Mouse (Mus musculus) stomach, embryonic 15.5 days (tissue): ENCODE measurements at regions not wholly inside any gene's neighbourhood (a gene's known extent, or its start where the extent isn't known, plus 50 kb on each side); places are given as distances from the start of the nearest gene placed in this dataset.
"Not testable (repeated sequence)": the region's sequence is repeated elsewhere in the genome, so short reads cannot be mapped to it uniquely, and the experiment has no call there.

Experiments
- ATAC-seq: fragments of 200-750 bp; cut with Nextera tagmentation; 2 replicates; pipeline ENCODE4 v1.8.0; 2017; ENCODE audit warnings: low read depth, moderate number of reproducible peaks, moderate TSS enrichment; ENCODE audit not compliant: insufficient read depth, low FRiP score
- H3K27ac ChIP-seq: fragments of 300-500 bp; sonication (generic); 2 replicates; pipeline ENCODE4 v1.5.1; 2015; ENCODE audit warnings: mild to moderate bottlenecking, inconsistent platforms
- H3K27me3 ChIP-seq: fragments of 300-500 bp; sonication (generic); replicated peaks from 2 replicates; pipeline ENCODE4 v1.6.1; 2015; ENCODE audit warnings: inconsistent platforms
- H3K36me3 ChIP-seq: fragments of 300-500 bp; sonication (generic); 2 replicates; pipeline ENCODE4 v1.6.1; 2015; ENCODE audit warnings: inconsistent platforms
- H3K4me1 ChIP-seq: fragments of 300-500 bp; sonication (generic); 2 replicates; pipeline ENCODE4 v1.6.1; 2015; ENCODE audit warnings: inconsistent platforms
- H3K4me2 ChIP-seq: fragments of 300-500 bp; sonication (generic); 2 replicates; pipeline ENCODE4 v1.6.1; 2015; ENCODE audit warnings: mild to moderate bottlenecking, inconsistent platforms
- H3K4me3 ChIP-seq: fragments of 300-500 bp; sonication (generic); replicated peaks from 2 replicates; pipeline ENCODE4 v1.5.1; 2015; ENCODE audit warnings: inconsistent platforms
- H3K9ac ChIP-seq: fragments of 300-500 bp; sonication (generic); 2 replicates; pipeline ENCODE4 v1.6.1; 2015; ENCODE audit warnings: inconsistent platforms
- H3K9me3 ChIP-seq: fragments of 300-500 bp; sonication (generic); 2 replicates; pipeline ENCODE4 v1.6.1; 2016; ENCODE audit warnings: inconsistent platforms
- WGBS: fragments of 180-500 bp; shearing (Covaris S2); methylation state at CpG from one replicate; pipeline ENCODE4 v1.1.7; 2015; 5-methylcytosine and 5-hydroxymethylcytosine counted together

DNA sequence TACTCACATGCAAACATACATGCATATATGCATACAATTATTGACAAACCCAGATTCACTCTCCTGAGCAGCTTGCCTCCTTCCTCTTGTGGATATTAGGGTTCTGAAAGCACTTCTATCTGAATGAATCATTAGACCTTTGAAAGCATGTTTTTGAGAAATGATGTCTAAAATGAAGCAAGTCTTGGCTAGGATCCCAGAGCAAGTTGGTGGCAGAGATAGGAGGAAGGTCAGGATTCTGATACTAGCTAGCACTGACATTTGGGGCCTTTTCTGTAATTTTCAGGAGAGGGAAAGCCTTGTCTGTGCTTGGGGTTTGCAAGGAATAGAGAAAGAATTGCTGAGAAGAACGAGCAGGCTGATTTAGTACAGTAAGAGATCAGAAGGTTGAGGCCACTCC lies 114.3 kb downstream of the Sst start:
- no peaks in the 10 kb centered on the region for H3K36me3 ChIP-seq
- no peak for ATAC-seq
- H3K4me2 ChIP-seq = no peak overlapping the region
- H3K4me1 ChIP-seq = no peaks in the 10 kb centered on the region
- no peak overlapping the region for H3K27ac ChIP-seq
- H3K4me3 ChIP-seq = no peak overlapping the region
- no peaks in the 10 kb centered on the region for H3K27me3 ChIP-seq
- H3K9me3 ChIP-seq = no peaks in the 10 kb centered on the region
- 16% methylated on average over 1 of the region's 1 CpGs for WGBS
- no peak overlapping the region for H3K9ac ChIP-seq

DNA sequence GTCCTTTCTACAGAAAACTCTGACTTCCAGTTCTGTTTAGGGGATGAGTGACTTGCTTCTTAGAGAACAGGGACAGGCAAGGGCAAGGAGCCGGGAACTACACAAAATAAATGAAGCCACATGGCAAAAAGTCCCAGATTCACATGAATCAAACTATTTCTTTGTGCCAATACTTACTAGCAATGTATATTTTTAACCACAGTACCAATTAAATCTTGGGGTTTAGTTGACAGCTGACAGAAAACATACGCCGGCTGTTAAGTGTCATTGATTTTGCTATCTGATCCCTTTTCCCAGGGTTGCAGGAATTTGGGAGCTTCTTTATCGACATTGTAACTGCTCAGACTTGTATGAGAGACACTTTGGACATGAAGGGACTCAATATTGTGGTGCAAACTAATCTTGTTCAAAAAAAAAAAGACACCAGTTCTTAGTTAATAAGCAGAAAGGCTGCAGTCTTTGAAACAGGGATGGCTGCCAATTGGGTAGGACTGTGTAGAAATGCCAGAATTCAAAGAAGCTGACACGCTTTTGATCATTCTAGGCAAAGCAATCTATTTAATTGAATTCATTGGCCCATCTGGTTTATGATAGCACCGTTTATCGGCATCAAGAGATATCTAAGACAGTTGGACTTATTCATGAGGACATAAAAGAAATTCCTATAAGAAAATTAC lies 132.5 kb downstream of the Sst start:
- no peaks in the 10 kb centered on the region for H3K9me3 ChIP-seq
- no peaks in the 10 kb centered on the region for H3K27me3 ChIP-seq
- no peak overlapping the region for H3K27ac ChIP-seq
- H3K36me3 ChIP-seq = no peaks in the 10 kb centered on the region
- no peak overlapping the region for H3K9ac ChIP-seq
- ATAC-seq = no peak
- H3K4me1 ChIP-seq = no peaks in the 10 kb centered on the region
- H3K4me3 ChIP-seq = no peak overlapping the region
- H3K4me2 ChIP-seq = no peak overlapping the region
- 66% methylated on average over 7 of the region's 7 CpGs for WGBS

DNA sequence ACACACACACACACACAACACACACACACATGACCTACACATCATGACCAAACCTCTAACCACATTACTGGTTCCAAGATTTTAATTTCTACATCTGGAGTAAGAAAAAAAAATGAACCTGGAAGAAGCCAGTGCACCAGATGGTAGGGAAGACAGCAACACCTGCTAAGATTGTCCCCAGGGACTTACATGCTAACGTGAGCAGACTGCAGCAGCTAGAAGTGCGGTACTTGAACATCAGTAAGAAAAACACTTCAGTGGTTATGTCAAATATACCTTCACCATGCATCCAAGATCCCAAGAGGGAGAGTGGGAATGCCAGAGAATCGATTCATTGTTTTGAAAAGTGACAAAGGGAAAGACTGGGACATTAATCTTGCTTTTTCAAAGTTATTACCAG lies 153.7 kb downstream of the Sst start:
- ATAC-seq = no peak
- Histone ChIP-seq H3K4me2 (no peak overlapping the region), H3K4me1 (no peaks in the 10 kb centered on the region), H3K27ac (no peak overlapping the region), H3K9me3 (no peaks in the 10 kb centered on the region), H3K9ac (no peak overlapping the region), H3K36me3 (no peaks in the 10 kb centered on the region), H3K27me3 (no peaks in the 10 kb centered on the region), H3K4me3 (no peak overlapping the region)
- WGBS = 38% methylated on average over 3 of the region's 3 CpGs

DNA sequence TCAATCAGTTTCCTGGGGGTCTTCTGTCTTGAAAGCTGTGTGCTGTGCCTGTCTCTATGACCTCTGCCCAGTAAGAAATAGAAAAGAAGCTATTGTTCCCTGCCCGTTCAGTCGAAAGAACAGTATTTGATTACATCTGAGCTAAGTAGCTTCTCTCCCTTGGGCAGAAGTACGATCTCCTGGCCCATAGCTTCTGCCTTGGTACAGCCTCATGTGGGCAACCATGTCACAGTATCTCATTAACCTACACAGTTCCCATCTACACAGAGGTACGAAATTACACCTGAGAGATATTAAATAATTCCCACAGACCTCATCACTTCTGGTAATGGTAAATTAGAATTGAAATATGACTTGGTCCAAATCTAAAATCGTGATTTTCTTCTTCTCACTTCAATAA lies 155.0 kb downstream of the Sst start:
- H3K9me3 ChIP-seq = no peaks in the 10 kb centered on the region
- no peaks in the 10 kb centered on the region for H3K36me3 ChIP-seq
- H3K4me2 ChIP-seq = no peak overlapping the region
- no peak for ATAC-seq
- H3K27ac ChIP-seq = no peak overlapping the region
- no peaks in the 10 kb centered on the region for H3K27me3 ChIP-seq
- H3K4me3 ChIP-seq = no peak overlapping the region
- no peaks in the 10 kb centered on the region for H3K4me1 ChIP-seq
- no peak overlapping the region for H3K9ac ChIP-seq
- WGBS = 60% methylated on average over 5 of the region's 5 CpGs

DNA sequence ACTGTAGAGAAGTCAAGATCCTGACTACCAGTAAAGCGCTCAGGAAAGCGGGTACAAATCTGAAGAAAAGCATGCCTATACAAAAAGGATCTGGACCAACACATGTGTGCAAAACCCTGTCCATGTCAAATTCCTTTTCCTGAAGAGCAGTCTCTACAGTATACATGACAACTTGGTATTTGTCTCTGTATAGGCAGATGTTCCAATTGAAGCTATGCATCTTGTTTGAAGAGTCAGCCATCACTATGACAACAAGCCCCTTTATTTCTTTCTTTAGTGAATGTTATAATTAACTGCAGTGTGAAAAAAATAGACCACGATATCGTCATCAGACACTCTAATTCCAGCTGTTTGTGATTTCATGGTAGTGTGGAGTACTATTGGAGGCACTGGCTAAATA lies 164.2 kb downstream of the Sst start:
- Histone ChIP-seq H3K27me3 (no peaks in the 10 kb centered on the region), H3K4me1 (no peaks in the 10 kb centered on the region), H3K4me2 (no peak overlapping the region), H3K4me3 (no peak overlapping the region), H3K27ac (no peak overlapping the region), H3K9me3 (no peaks in the 10 kb centered on the region), H3K9ac (no peak overlapping the region), H3K36me3 (no peaks in the 10 kb centered on the region)
- 85% methylated on average over 4 of the region's 4 CpGs for WGBS
- no peak for ATAC-seq

DNA sequence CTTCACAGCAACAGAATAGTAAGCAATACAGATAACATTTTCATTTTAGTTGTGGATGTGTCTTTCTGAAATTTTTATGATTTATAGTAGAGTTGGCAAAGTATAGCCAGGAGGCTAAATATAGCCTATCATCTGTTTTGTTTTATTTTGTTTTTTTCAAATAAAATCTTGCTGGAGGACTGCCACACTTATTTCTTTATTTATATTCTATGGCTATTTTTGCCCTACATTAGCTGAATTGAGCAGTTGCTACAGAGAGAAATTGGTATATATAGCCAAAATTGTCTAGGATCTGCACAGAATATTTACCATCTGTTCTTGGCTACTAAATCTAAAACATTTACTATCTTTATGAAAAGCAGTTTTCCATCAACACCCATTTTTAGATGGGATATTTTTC lies 169.0 kb downstream of the Sst start:
- no peak overlapping the region for H3K4me2 ChIP-seq
- no peak overlapping the region for H3K9ac ChIP-seq
- no peak for ATAC-seq
- no peak overlapping the region for H3K27ac ChIP-seq
- no peaks in the 10 kb centered on the region for H3K4me1 ChIP-seq
- H3K27me3 ChIP-seq = no peaks in the 10 kb centered on the region
- no peaks in the 10 kb centered on the region for H3K9me3 ChIP-seq
- H3K4me3 ChIP-seq = no peak overlapping the region
- no peaks in the 10 kb centered on the region for H3K36me3 ChIP-seq

DNA sequence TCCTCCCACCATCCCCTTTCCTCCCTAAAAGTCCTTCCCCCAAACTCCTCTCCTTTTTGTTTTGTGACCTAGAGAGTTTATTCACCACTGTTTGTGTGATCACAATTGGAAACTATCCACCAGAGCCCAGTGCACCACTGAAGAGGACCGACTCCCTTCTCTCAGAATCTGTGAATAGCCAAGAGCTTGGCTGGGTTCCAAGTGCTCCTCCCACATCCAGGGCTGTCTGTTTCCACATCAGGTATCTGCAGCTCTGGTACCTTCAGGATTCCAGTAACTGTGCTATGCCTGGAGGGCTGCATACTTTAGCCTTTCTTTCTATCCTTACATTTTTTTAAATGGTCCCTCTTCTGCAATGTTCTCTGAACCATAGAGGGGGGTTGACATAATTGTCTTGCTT lies 180.5 kb upstream of the Masp1 start:
- WGBS = 18% methylated on average over 1 of the region's 1 CpGs
- no peak overlapping the region for H3K27ac ChIP-seq
- H3K9me3 ChIP-seq = no peaks in the 10 kb centered on the region
- no peak for ATAC-seq
- H3K4me1 ChIP-seq = no peaks in the 10 kb centered on the region
- H3K4me2 ChIP-seq = no peak overlapping the region
- H3K4me3 ChIP-seq = no peak overlapping the region
- H3K36me3 ChIP-seq = no peaks in the 10 kb centered on the region
- no peak overlapping the region for H3K9ac ChIP-seq
- H3K27me3 ChIP-seq = no peaks in the 10 kb centered on the region

DNA sequence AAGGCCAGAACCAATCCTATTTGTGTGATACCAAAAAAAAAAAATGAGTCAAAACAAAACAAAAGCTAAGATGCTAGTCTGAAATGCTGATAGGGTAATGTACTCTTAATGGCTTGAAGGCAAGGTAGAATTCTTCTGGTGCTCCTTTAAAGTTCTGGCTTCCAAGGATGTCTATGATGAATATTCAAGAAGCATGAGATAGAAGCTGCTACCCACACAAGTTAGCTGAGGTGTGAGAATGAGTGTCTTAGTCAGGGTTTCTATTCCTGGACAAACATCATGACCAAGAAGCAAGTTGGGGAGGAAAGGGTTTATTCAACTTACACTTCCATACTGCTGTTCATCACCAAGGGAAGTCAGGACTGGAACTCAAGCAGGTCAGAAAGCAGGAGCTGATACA lies 173.6 kb upstream of the Masp1 start:
- not testable (repeated sequence) for H3K27ac ChIP-seq, H3K9me3 ChIP-seq, ATAC-seq, H3K27me3 ChIP-seq, H3K4me3 ChIP-seq, H3K9ac ChIP-seq, H3K4me1 ChIP-seq, H3K4me2 ChIP-seq, H3K36me3 ChIP-seq

DNA sequence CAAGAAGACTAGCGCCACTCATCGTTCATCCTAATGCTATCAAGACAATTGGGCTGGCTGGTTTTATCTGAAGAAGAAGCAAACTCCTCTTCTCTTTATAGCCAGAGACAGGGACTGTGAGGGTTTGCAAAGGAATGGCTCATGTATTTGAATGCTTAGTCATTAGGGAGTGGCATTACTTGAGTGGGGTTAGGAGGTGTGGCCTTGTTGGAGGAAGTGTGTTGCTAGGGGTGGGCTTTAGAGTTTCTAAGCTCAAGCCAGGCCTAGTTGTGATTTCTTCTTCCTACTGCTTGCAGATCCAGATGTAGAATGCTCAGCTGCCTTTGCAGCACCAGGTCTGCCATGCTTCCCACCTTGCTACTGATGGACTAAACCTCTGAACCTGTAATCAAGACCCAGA lies 169.4 kb upstream of the Masp1 start:
- Histone ChIP-seq H3K4me1 (no peaks in the 10 kb centered on the region), H3K9ac (no peak overlapping the region), H3K27ac (no peak overlapping the region), H3K4me3 (no peak overlapping the region), H3K36me3 (no peaks in the 10 kb centered on the region), H3K27me3 (no peaks in the 10 kb centered on the region), H3K9me3 (no peaks in the 10 kb centered on the region), H3K4me2 (no peak overlapping the region)
- 99% methylated on average over 2 of the region's 2 CpGs for WGBS
- no peak for ATAC-seq

DNA sequence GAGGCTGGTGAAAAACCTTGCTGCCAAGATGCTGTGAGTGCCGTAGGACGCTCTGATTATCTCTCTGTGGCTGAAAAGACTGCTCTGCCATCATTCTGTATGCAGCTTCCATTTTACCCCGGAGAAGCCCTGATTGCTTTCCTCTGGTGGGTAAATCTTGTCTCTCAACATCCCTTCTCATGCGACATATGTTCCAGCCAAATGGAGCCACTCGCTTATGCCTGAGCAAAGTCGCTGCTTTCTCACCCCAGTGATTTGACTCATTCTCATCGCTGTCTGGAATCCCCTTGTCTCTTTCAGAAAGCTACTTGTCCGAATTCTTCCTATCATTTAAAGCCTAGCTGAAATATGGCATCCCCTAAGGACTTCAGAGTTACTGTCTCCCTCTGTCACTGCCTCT lies 166.2 kb upstream of the Masp1 start:
- no peak overlapping the region for H3K27ac ChIP-seq
- 77% methylated on average over 8 of the region's 8 CpGs for WGBS
- no peak overlapping the region for H3K4me3 ChIP-seq
- no peak for ATAC-seq
- no peaks in the 10 kb centered on the region for H3K4me1 ChIP-seq
- no peak overlapping the region for H3K4me2 ChIP-seq
- H3K27me3 ChIP-seq = no peaks in the 10 kb centered on the region
- no peak overlapping the region for H3K9ac ChIP-seq
- no peaks in the 10 kb centered on the region for H3K36me3 ChIP-seq
- H3K9me3 ChIP-seq = no peaks in the 10 kb centered on the region

DNA sequence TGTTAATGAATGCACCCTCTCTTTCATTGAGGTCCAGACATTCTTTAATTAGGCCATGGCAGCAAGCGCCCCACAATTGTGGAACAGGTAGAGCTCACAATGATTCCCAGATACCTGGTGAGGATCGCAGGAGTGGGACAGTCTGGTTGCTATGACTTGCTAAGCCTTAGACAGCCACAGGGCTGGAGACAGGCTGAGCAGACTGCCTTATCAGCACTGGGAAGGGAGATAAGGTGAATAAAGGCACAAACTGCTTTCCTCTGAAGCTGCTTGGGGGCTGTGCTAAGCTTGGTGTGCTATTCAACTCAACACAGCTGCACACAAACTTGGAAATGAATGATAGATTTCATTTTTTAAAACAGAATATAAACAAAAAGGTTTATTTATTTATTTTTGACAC lies 159.8 kb upstream of the Masp1 start:
- ATAC-seq = 0 out of 2 replicates have a peak, but pooled peaks have one; percentile 47
- no peaks in the 10 kb centered on the region for H3K4me1 ChIP-seq
- WGBS = 46% methylated on average over 2 of the region's 2 CpGs
- H3K9me3 ChIP-seq = no peaks in the 10 kb centered on the region
- H3K4me2 ChIP-seq = no peak overlapping the region
- H3K4me3 ChIP-seq = no peak overlapping the region
- no peak overlapping the region for H3K27ac ChIP-seq
- no peaks in the 10 kb centered on the region for H3K27me3 ChIP-seq
- H3K9ac ChIP-seq = no peak overlapping the region
- no peaks in the 10 kb centered on the region for H3K36me3 ChIP-seq

DNA sequence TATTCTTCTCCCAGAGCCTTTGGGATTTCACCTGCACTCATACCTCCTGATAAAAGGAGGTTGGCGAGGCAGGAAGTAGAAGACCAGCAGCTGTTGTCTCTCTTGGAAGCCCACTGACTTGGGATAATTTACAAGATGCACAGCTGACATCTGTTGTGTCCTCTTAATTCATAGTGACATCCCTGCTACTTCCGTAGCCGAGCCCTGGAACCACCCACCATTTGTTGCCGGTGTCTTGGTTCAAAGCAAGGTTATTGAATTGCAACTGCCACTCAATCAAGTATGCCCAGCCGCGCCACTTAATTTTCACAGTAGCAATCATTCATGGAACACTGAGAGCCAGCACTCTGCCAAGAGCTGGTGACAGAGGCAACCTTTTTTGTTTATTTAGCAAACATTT lies 151.8 kb upstream of the Masp1 start:
- 53% methylated on average over 6 of the region's 6 CpGs for WGBS
- no peak for ATAC-seq
- no peak overlapping the region for H3K27ac ChIP-seq

DNA sequence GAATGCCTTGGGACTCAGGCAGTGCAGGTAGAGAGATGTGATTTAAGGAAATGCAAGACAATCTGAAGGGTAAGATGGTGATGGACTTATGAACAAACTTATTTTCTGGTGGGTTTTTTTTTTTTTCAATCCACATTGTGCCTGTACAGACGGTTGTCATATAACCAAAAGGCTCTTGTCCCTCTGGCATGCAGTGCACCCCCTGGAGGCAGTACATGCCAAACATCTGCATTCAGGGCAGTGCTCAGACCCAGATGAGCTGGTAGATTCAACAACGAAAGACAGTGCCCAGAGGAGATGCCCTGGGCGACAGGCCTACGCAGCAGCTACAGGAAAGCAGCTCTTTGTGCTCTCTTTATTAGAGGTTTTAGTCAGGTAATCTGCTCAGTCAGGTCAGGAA lies 149.5 kb upstream of the Masp1 start:
- Histone ChIP-seq H3K36me3 (no peaks in the 10 kb centered on the region), H3K4me1 (no peaks in the 10 kb centered on the region), H3K4me3 (no peak overlapping the region), H3K9ac (no peak overlapping the region), H3K4me2 (no peak overlapping the region), H3K27ac (no peak overlapping the region), H3K9me3 (no peaks in the 10 kb centered on the region), H3K27me3 (no peaks in the 10 kb centered on the region)
- no peak for ATAC-seq
- 72% methylated on average over 4 of the region's 4 CpGs for WGBS

More for the DNA sequence above, 151.8 kb upstream of the Masp1 start:
- Histone ChIP-seq H3K27me3 (no peaks in the 10 kb centered on the region), H3K9me3 (no peaks in the 10 kb centered on the region), H3K36me3 (no peaks in the 10 kb centered on the region), H3K4me1 (no peaks in the 10 kb centered on the region), H3K4me3 (no peak overlapping the region), H3K4me2 (no peak overlapping the region), H3K9ac (no peak overlapping the region)
